Mouse (Mus musculus) skeletal muscle tissue, adult 2 months (tissue): ENCODE results near the gene Gm765.

ENCODE experiments used
- DNase-seq: peaks from one replicate; pipeline ENCODE4 v3.0.0-alpha.2; 2012; ENCODE audit warnings: low read depth, low spot score

Gm765 gene

DNA sequence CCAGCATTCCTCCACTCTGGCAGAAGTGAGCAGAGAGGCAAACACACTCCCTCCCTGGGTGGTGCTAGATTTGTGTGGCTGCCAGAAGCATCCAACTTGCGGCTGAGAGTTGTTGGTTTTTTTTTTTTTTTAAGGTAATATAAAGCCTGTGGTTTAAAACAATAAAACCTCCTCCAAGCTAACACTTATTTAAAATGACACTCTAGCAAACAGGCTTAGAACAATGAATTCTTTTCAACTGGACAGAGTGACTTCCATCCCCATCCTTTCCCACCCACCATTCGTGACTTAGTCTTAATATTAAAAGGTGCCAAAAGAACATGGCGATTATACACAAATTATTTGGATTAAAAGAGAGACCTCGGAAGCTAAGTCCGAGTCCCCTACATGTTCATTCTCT lies at the start of gene Gm765:
Gene Gm765 (minus strand): TSS at position 101 of the 400 bp plus-strand sequence.
- DNase-seq, result no peak

DNA sequence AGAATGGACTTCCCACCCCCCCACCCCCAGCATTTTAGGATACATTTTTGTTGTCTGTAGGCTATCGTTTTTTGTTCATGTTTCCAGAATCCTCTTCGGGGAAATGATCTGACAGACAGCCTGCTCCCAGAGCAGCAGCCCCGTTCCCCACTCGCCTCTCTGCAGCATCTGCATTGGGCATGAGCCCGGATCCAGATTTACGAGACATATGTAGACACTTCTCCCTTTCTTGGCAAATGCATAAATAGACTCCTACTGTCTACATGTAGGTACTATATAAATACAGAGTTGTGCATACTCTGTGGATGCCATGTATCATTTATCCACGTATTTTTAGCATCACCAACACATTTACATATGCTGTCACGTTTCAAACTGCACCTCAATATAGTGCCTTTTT lies 42.9 kb upstream of the Gm765 start:
- no peak for DNase-seq

DNA sequence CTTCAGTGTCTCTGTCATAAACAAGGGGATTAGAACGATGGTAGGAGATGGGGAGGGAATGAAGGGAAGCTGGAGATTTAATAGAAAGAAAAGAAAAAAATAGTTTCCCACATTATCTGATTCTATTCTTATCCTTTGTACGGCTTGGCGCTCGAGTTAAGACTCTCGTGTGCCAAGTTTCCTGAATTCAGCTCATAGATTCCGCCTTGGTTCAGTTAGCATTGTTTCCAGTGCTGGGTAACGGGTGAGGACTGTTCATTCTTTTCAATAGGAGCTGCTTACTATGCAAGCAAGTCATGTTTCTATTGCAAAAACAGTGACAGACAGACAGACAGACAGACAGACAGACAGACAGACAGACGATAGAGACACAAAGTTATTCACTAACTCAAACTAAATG lies 41.9 kb upstream of the Gm765 start:
- DNase-seq, result no peak

DNA sequence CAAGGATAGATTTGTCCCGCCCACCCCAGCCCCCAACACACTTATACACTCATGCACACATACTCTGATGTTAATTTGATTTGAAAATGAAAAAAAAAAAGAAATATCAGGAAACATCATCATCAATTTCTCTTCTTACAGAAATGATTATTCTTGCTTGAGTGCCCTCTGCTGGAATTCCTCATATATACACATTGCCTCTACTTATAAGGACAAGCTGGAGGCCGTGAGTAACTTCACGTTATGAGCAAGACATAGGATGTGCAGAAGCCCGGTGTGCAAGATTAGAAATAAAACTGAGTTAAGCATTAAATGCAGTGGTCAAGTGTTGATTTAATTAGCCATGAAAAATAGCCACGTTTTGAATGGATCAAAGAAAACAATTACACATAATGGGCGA lies 40.9 kb upstream of the Gm765 start:
- peak; percentile 7 for DNase-seq

DNA sequence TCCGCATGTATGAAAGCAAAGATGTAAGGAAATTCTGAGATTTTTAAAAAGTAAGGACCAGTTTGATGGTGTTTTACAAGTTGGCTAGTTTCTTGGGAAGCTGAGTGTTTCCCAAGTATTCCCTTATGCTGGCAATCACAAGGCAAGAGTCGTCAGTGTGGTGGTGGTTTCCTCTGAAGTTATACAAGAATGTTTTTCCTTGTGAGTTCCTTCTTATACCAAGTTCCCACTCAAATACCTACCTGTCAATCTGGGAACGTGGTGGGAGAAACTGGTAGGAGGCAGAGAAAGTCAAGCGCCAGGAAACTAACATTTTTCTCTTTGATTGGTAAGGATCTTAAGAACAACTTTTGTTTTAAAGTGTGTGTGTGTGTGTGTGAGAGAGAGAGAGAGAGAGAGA lies 23.6 kb upstream of the Gm765 start:
- DNase-seq, result no peak

DNA sequence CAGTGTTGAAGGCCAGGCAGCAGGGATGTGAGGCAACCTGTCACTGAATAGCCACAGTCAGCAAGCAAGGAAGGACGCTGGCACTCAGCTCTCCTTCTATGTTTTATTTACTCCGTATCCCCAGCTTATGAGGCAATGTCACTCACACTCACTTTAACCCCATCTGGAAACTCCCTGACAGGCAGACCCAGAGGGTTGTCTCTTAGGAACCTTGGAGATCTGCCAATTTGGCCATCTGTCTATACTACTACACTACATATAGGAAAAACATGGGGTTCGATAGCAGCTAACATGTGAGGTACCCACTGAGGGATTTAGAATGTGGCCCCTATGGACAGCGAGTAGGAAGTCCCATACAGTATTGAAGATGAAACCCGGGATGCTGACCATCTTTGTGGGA lies 12.7 kb upstream of the Gm765 start:
- DNase-seq, result no peak

DNA sequence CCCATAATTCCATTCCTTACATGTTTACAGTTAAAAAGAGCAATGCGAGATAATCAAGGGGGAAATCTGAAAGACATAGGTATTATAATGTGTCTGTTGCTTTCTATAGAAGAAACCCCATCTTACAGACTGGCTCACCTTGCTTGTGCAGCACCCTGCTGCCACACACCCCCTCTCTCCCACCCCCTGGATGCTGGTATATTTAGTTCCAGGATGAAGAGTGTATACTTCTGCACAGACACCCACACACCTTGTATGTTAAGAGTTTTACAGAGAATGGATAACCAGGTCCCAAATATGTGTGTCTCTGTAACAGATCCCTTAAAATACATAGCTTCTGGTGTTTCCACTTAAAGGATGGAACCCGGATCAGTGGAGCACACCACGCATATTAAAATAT lies 10.7 kb upstream of the Gm765 start:
- no peak for DNase-seq

DNA sequence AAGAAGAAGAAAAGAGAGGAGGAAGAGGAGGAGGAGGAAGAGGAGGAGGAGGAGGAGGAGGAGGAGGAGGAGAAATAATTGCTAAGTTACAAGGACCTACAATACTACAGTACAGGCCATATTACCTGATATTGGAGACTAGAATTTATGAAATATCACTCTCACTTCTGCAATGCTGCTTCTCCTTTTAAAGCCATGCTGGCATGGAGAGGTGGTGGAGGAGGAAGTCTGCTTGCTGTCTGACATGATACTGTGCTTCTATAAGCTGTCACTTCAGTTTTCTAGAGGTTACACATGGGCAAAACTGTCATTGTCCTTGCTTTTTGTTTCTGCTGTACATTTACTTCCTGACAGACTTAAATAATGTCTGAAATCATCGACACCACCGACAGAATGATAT lies 9.8 kb downstream of the Gm765 start:
- DNase-seq, result no peak

DNA sequence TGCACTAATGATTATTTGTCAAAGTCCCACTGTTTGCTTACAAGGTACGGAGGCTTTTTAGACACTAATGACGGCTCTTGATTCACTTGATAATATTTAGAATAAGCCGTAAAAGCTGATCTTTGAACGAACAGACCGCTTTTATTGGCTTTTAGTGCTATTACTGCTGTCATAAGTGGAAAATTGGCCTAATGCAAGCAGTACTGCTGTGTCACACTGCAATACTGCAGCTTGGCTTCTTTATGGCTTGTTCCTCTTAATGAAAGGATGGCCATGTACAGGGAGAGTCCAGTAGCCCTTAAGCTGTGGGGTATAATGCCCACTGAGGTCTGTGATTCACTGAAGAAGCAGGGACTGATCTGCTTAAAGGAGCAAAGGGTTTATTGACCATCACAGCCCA lies 30.9 kb downstream of the Gm765 start:
- no peak for DNase-seq

DNA sequence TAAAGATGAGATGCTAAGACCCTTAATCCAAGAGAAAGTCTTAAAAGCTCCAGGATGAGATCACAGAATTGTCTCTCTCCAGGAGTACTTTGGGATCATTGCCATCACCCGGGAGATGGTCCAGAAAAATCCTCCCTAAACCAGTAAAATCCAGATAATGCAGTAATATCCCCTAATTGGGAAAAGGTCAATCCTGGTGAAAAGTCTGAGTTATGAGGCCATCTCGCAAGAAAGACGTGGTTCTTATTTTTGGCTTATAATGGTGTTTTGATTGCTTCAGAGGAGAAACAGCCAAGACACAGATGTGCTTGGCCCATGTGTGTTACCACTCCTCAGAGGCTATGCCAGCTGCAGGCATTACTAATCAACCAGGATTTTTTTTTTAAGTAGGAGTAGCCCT lies 34.9 kb downstream of the Gm765 start:
- DNase-seq, result peak; percentile 89

DNA sequence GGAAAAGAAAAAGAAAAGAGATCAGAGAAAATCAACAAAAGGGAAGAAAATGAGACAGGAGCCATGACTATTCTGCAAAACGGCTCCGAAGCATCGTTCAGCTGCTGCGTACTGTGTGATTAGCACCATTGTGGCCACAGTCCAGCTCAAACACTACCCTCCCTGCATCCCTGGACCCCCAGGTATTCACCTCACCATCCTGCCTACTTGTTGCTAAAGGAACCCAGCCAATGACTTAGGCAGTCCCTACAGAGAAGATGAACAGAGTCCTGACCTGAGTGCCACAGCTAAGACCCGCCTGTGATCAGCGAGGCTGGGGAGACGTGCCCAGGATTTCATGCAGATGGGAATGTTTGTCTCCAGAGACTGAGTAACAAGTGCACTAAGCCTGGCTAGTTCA lies 35.4 kb downstream of the Gm765 start:
- no peak for DNase-seq

DNA sequence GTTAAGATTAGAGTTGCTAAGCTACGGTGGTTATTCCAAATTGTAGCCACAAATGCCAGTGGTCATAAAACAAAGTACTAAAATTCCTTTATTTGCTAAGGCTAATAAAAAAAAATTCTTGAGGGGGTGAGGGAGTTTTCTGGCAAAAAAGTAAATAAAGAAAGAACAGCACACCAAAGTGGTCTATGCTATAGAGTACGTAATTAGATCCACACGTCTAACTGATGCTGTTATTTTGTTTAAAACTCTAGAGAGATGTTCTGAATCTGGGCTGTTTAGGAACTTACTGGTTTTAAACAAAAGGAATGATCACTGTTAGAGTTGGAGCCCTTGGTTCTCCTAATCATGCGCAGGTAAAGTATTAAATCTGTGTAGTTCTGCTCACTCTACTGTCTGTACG lies 50.5 kb downstream of the Gm765 start:
- no peak for DNase-seq

DNA sequence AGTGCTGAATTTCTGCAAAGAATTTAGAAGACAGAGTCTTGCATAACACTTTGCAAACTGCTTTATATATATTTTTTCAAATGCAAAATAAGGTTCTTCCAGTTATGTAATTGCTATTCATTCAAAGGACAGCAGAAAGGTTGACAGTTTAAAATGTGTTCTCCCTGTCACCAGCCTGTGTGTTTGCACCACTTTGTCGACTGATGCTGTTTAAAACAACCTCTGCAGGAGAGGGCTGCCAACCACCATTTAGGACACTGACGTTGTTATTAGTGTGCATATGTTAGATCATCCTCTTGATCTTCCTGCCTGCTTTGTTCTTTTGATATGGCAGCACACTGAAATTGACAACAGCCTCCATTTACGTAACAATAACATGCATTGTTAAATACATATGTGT lies 54.2 kb downstream of the Gm765 start:
- DNase-seq, result no peak

DNA sequence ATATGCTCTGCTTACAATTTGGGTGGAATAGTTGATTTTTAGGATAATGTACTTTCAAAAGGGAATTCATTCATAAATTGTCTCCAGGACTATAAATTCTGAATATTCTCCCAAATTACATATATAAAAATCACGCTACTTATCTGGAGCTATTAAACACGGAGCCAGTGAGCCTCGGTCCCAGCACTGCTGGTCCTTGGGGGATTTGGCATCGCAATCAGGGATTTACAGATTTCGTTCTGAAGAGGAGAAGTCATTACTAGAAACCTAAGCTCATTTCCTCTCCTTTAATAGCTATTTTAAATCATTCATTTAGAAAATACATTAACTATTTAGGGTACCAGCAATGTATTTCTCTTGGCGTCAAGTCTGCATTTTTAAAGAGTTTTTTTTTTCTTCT lies 55.0 kb downstream of the Gm765 start:
- no peak for DNase-seq

DNA sequence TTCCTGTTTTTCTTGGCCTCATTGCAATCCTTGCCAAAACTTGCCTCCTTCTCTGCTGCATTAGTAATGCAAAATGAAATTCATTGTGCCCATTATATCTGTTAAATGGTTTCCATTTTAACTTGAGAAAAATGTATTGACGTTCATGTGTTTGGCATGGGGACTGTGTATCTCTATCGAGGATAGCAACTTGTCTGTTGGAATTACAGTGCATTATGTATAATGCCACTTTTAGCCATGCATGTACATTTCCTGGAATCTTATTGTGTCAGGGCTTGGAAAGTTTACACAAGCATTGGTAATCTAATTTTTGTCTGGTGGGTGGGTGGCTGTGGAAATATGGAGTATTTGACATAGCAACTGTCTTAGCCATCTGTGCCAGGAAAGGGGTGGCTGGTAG lies 57.4 kb downstream of the Gm765 start:
- DNase-seq, result no peak

DNA sequence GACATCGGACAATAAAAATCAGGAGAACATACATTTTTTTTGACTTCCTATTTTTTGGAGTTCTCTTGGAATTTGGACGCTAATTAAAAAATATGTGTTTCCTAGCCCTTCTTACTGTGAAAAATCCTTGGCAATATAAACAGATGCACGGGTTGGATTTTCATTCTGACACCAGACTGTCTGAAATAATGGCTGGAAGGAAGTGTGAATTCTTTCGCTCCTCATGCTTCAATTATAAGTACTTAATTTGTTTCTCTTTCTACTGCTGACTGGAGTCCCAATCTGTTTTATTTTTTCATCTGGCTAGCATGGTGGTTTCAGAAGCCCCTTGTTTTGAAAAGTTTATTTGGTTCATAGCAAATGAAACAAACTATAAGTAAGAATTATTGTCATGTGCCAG lies 59.8 kb downstream of the Gm765 start:
- no peak for DNase-seq

DNA sequence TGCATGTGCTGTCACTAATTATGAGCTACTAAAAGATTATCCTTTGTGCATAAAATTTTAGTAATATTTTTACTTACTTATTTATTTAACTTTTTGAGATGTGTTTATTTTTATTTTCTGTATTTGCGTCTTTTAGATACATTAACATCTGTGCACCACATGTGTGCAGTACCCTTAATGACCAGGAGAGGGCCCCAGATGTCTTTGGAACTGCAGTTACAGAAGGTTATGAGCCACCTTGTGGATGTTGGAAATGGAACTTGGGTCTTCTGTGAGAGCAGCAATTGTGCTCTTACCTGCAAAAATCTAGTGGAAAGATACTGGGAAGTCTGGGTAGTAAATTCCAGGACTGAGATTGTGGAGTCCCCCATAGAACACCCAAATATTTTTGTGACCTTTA lies 71.0 kb downstream of the Gm765 start:
- peak; percentile 12 for DNase-seq

DNA sequence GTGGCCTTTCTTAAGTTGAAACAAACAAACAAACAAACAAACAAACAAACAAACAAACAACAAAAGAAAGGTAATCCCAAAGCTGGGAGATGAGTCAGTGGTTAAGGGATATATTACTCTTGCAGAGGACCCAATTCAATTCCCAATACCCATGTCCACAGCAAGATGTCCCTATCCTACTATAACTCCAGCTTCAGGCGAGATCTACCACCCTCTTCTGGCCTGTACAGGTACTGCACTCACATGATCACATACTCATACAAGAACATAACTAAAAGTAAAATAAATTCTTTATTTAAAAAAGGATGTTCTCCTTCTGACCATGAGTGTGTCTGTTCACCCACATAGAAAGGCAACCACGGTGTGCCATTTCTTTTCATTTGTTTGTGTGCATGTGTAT lies 79.6 kb downstream of the Gm765 start:
- DNase-seq, result no peak

DNA sequence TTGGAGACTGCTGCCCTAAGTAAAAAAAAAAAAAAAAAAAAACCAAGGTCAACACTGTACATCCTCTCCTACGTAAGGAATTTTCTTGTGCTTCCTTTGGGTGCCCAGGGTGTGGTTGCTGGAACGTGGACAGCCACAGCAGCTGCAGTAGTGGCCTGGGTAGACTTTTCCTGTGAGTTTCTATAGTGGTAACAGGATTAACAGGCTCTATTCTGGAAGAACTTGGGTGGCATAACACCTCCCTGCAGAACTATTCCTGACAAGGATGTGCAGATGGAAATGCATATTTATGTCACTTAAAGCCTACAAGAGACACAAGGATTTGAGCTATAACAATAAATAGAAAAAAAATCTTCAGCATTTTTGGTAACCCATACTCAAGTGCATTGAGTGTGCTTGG lies 83.5 kb downstream of the Gm765 start:
- DNase-seq, result no peak

DNA sequence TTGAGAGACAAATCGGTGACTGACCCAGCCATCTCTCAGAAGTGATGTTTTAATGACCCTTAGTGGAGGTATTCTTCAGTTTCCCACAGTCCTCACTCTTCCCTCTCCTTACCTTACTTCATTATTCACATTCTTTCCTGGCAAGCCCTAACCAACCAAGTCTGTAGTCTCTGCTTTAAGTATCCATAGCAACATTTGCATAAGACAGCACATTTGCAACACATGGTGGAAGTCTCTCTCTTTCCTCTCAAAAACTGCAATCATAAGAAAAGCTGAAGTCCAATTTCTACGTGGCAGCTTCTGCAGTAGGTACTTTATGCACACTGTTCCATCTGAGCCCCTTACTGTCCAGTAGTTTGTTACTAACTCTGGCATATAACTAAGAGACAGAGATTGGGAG lies 96.1 kb downstream of the Gm765 start:
- no peak for DNase-seq

DNA sequence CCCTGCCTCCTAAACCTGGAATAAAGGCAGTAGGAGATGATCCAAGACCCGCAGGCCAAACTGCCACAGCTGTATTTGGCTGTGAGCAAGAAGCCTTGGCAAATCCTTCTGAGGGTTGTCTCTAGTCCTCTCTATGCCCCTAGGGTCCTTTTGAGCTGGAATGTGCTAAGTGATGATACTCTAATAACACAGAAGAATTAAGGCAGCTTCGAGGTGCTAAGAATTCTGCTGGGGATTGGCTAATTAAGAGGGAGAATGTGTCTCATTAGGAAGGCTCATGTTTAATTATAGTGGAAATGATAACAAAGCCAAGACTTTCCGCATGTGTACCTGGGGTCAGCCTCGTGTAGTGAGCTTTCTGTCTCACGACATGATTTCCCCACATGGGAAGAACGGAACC lies 99.4 kb downstream of the Gm765 start:
- DNase-seq, result no peak

DNA sequence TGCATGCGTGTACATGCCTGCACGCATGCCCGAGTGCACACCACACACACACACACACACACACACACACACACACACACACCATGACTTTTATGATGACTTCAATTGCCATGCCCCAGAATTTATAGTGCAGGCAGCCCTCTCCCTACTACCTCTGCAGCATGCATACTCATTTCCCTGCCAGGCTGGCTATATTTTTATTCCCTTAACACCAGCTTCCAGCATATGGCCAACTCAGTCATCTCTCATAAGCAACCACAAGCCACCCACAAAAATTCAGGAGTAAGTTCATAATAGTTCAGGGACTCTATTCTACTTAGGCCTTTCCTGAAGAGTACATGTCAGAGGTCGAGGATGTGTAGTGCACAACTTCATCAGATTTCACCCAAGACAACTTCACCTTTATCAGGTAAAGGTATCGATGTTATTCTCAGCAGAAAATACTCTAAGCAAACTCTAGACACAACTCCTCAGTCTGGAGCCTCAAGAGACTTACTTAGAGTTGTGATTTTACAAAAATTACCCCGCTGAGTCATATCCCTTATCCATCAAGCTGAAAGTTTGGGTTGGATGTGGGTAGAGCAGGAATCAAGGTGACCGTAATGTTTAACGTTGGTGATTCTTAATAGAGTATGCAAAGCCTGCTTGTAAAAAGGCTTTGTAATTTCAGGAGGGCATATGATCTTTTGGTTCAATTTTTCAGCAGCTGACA lies 101.8 kb downstream of the Gm765 start:
- no peak for DNase-seq

DNA sequence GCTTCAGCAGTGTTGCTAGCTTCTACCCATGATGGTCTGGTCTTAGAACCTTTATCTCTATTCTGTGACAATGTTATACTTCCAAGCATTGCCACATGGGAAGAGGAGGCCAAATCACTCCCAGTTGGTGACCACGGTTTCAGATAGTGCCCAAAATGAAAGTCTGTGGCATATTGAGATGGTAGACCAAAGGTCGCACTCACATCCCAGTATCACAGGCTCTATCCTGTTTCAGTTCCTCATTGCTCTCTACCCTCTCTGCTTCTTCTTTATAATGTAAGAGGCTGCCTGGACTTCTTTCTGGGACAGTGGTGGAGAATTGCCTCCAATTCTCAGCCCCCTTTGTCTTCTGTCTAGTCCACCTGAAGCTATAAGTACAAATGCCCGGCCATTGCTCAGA lies 108.5 kb downstream of the Gm765 start:
- no peak for DNase-seq

DNA sequence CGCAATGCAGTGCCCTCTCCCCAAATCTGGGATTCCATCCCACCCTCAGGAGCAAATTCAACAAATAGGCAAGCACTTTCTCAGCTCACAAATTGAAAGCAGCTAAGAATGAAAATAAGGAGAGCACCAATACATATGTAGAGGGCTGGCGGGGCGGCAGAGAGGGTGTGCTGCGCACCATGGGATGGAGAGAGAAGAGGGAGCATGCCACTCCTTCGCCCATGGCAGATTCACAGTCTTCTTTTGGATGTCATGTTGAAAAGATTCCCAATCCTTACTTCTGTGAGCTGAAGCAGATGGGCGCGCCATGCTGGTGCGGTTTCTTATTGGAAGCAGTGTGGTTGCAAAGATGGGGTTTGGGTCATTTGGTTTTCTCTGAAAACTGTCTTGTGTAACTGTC lies 118.6 kb downstream of the Gm765 start:
- no peak for DNase-seq
